Mouse (Mus musculus): Measurements from ENCODE around the gene Rmi2. TPM values are rescaled to one million over a fixed set of nuclear protein-coding genes. Genes with fewer than 3 reads are reported as not detected.

Gene Rmi2
- polyA plus RNA-seq, 1 experiment from 2014 or later: 4.2 TPM

DNA sequence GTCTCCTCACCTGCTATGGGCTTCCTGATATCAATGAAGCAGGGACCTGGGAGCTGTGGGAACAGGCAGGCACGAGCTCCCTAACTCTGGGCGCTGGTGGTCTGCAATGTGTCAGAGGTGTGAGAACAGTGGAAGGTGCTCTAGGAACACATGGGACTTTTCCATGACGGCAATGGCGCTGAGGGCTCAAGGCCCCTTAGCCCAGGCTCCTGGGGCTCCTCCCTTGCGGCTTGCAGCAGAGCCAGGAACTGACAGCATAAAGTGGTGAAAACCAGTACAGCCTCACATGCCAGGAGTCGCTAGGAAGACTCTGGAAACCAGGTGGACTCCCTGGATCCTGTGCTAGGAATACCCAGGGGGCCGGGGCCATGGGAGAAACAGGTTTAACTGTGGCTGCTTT, 75.7 kb downstream of the Rmi2 start:
- ATAC-seq (replicated peaks; ENCODE audit: low FRiP score): no peak
- Histone ChIP-seq H3K4me3 (replicated peaks) (no peak overlapping the region), H3K36me3 (no peaks in the 10 kb centered on the region), H3K27me3 (no peaks in the 10 kb centered on the region), H3K9ac (no peak overlapping the region), H3K4me2 (no peak overlapping the region), H3K4me1 (peaks cover 3% of the 10 kb centered on the region), H3K9me3 (replicated peaks) (no peaks in the 10 kb centered on the region), H3K27ac (no peak overlapping the region)
- WGBS: 79% methylated on average over 7 of the region's 7 CpGs

GRCm38 (mm10) chr16:10911061-10911460, 76.2 kb downstream of the Rmi2 start:
- Histone ChIP-seq H3K4me1 (no peaks in the 10 kb centered on the region), H3K9me3 (replicated peaks) (no peaks in the 10 kb centered on the region), H3K9ac (no peak overlapping the region), H3K27ac (no peak overlapping the region), H3K4me3 (replicated peaks) (no peak overlapping the region), H3K27me3 (no peaks in the 10 kb centered on the region), H3K4me2 (no peak overlapping the region), H3K36me3 (no peaks in the 10 kb centered on the region)
- no peak for ATAC-seq (replicated peaks; ENCODE audit: low FRiP score)
- WGBS: 92% methylated on average over 2 of the region's 2 CpGs

DNA sequence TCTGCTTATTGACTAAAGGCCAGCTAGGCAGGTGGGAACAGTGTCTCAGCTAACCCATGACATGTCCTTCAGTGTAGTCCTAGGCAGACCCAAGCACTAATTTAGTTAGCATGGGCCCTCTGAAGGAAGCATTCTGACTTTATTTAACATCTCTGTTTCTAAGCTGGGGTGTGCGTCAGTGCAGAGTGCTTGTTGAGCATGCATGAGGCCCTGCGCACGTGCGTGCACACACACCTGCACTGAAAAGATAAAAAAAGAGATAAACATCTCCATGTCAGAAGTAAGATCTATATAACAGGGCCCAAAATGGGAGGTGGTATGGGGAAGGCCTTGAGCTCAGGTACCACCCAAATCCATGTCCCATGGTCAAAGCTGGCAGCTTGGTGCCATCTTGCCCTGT, 80.2 kb downstream of the Rmi2 start:
- Histone ChIP-seq H3K36me3 (no peaks in the 10 kb centered on the region), H3K9ac (no peak overlapping the region), H3K4me1 (no peaks in the 10 kb centered on the region), H3K4me3 (replicated peaks) (no peak overlapping the region), H3K9me3 (replicated peaks) (no peaks in the 10 kb centered on the region), H3K27me3 (no peaks in the 10 kb centered on the region), H3K27ac (no peak overlapping the region), H3K4me2 (no peak overlapping the region)
- 95% methylated on average over 4 of the region's 4 CpGs for WGBS
- no peak for ATAC-seq (replicated peaks; ENCODE audit: low FRiP score)

GRCm38 (mm10) chr16:10916271-10916670, 81.4 kb downstream of the Rmi2 start:
- Histone ChIP-seq H3K4me3 (replicated peaks) (no peak overlapping the region), H3K9me3 (replicated peaks) (no peaks in the 10 kb centered on the region)
- ATAC-seq (replicated peaks; ENCODE audit: low FRiP score): no peak

GRCm38 (mm10) chr16:10919856-10920255, 85.0 kb downstream of the Rmi2 start:
- Histone ChIP-seq H3K27me3 (no peaks in the 10 kb centered on the region), H3K27ac (no peak overlapping the region), H3K4me2 (no peak overlapping the region), H3K4me1 (no peaks in the 10 kb centered on the region), H3K36me3 (no peaks in the 10 kb centered on the region), H3K9me3 (replicated peaks) (no peaks in the 10 kb centered on the region), H3K9ac (no peak overlapping the region), H3K4me3 (replicated peaks) (no peak overlapping the region)
- no peak for ATAC-seq (replicated peaks; ENCODE audit: low FRiP score)

More at GRCm38 (mm10) chr16:10916271-10916670, 81.4 kb downstream of the Rmi2 start:
- Histone ChIP-seq H3K27me3 (no peaks in the 10 kb centered on the region), H3K9ac (no peak overlapping the region), H3K4me2 (no peak overlapping the region), H3K36me3 (no peaks in the 10 kb centered on the region), H3K4me1 (no peaks in the 10 kb centered on the region), H3K27ac (no peak overlapping the region)
- 74% methylated on average over 3 of the region's 3 CpGs for WGBS

GRCm38 (mm10) chr16:10923561-10923960, 88.7 kb downstream of the Rmi2 start:
- H3K36me3 ChIP-seq: no peaks in the 10 kb centered on the region
- H3K4me2 ChIP-seq: no peak overlapping the region
- H3K4me1 ChIP-seq: no peaks in the 10 kb centered on the region
- no peak overlapping the region for H3K9ac ChIP-seq
- H3K9me3 ChIP-seq (replicated peaks): no peaks in the 10 kb centered on the region
- no peaks in the 10 kb centered on the region for H3K27me3 ChIP-seq
- ATAC-seq (replicated peaks; ENCODE audit: low FRiP score): no peak
- 69% methylated on average over 5 of the region's 5 CpGs for WGBS
- H3K27ac ChIP-seq: no peak overlapping the region
- H3K4me3 ChIP-seq (replicated peaks): no peak overlapping the region

GRCm38 (mm10) chr16:10925591-10926180, 90.8 kb downstream of the Rmi2 start:
- WGBS: 40% methylated on average over 7 of the region's 7 CpGs
- Histone ChIP-seq H3K4me1 (no peaks in the 10 kb centered on the region), H3K4me3 (replicated peaks) (no peak overlapping the region), H3K36me3 (no peaks in the 10 kb centered on the region), H3K27ac (no peak overlapping the region), H3K9me3 (replicated peaks) (no peaks in the 10 kb centered on the region), H3K9ac (no peak overlapping the region), H3K4me2 (no peak overlapping the region), H3K27me3 (no peaks in the 10 kb centered on the region)
- no peak for ATAC-seq (replicated peaks; ENCODE audit: low FRiP score)

GRCm38 (mm10) chr16:10927026-10927425, 92.2 kb downstream of the Rmi2 start:
- WGBS: 88% methylated on average over 1 of the region's 1 CpGs

GRCm38 (mm10) chr16:10933372-10933771, 98.5 kb downstream of the Rmi2 start:
- H3K27ac ChIP-seq: no peak overlapping the region
- H3K27me3 ChIP-seq: no peaks in the 10 kb centered on the region
- ATAC-seq (replicated peaks; ENCODE audit: low FRiP score): 0 out of 2 replicates have a peak, but pooled peaks have one; percentile 6
- H3K9ac ChIP-seq: no peak overlapping the region
- no peaks in the 10 kb centered on the region for H3K9me3 ChIP-seq (replicated peaks)
- peaks cover 5% of the 10 kb centered on the region; the same call in 1 of the 2 replicates for H3K4me1 ChIP-seq
- H3K4me3 ChIP-seq (replicated peaks): no peak overlapping the region
- H3K36me3 ChIP-seq: no peaks in the 10 kb centered on the region
- 84% methylated on average over 3 of the region's 3 CpGs for WGBS
- H3K4me2 ChIP-seq: no peak overlapping the region

More at GRCm38 (mm10) chr16:10927026-10927425, 92.2 kb downstream of the Rmi2 start:
- Histone ChIP-seq H3K4me1 (no peaks in the 10 kb centered on the region), H3K36me3 (no peaks in the 10 kb centered on the region), H3K27me3 (no peaks in the 10 kb centered on the region), H3K4me2 (no peak overlapping the region), H3K4me3 (replicated peaks) (no peak overlapping the region), H3K9me3 (replicated peaks) (no peaks in the 10 kb centered on the region), H3K9ac (no peak overlapping the region), H3K27ac (no peak overlapping the region)
- no peak for ATAC-seq (replicated peaks; ENCODE audit: low FRiP score)

DNA sequence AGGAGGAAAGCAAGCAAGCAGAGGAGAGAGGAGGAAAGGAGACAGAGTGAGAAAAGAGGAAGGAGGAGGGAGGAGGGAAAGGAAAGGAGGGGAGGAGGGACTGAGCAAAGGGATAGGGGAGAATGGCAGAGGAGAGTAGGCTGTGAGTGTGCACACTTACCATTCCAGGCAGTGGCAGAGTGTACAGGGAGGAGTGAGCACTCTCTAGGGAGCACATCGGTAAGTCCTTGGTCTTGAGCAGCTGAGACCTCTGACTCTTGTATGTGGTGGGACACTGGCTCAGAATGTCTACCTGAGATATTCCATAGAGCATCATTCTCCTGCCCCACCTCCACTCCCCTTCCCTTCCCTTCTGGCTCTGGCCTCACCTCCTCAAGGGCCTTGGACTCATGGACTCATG, 99.2 kb downstream of the Rmi2 start:
- WGBS: 90% methylated on average over 1 of the region's 1 CpGs
- no peak for ATAC-seq (replicated peaks; ENCODE audit: low FRiP score)
- no peaks in the 10 kb centered on the region for H3K9me3 ChIP-seq (replicated peaks)

DNA sequence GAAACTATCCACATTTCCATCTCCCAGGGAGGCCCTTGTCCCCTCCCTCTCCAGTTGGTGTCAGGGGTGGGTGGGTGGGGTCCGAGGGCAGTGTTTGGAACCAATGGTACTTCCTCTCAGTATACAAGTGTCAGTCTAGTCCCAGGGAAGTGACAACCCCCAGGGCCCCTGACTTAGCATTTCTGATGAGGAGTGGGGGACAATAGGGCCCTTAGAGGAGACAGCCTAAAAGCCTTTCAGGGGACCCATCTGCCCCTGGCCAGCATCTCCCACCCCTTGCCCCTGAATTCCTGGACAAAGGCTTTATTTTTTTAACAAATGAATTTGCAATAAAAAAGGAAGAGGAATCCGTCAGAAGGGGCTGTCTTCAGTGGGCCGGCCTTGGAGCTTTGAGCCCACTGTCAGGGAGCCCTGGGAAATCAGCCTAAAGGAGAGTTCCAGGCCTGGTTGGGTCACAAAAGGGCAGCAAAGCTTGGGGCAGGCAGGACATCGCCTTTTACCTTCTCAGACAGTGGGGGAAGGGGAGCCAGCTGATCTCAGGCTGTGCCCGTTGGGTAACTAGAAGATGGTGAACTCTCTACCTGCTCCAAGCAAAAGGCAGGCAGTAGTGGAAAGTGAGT, 102.0 kb downstream of the Rmi2 start:
- Histone ChIP-seq H3K27me3 (no peaks in the 10 kb centered on the region), H3K4me3 (replicated peaks) (no peak overlapping the region), H3K36me3 (no peaks in the 10 kb centered on the region), H3K4me1 (peaks cover 5% of the 10 kb centered on the region; the same call in 1 of the 2 replicates), H3K4me2 (no peak overlapping the region), H3K9ac (no peak overlapping the region), H3K9me3 (replicated peaks) (no peaks in the 10 kb centered on the region), H3K27ac (no peak overlapping the region)
- WGBS: 56% methylated on average over 5 of the region's 5 CpGs
- ATAC-seq (replicated peaks; ENCODE audit: low FRiP score): no peak

More for the DNA sequence above, 99.2 kb downstream of the Rmi2 start:
- Histone ChIP-seq H3K4me3 (replicated peaks) (no peak overlapping the region), H3K4me1 (peaks cover 5% of the 10 kb centered on the region; the same call in 1 of the 2 replicates), H3K4me2 (no peak overlapping the region), H3K36me3 (no peaks in the 10 kb centered on the region), H3K9ac (no peak overlapping the region), H3K27ac (no peak overlapping the region), H3K27me3 (no peaks in the 10 kb centered on the region)

- H3K9ac ChIP-seq: no peak overlapping the region
- H3K4me3 ChIP-seq (replicated peaks): no peak overlapping the region
- H3K4me2 ChIP-seq: no peak overlapping the region
- H3K27me3 ChIP-seq: no peaks in the 10 kb centered on the region
- WGBS: 83% methylated on average over 11 of the region's 11 CpGs
- ATAC-seq (replicated peaks; ENCODE audit: low FRiP score): no peak
- H3K36me3 ChIP-seq: no peaks in the 10 kb centered on the region
- H3K27ac ChIP-seq: no peak overlapping the region
- H3K4me1 ChIP-seq: peaks cover 5% of the 10 kb centered on the region; the same call in 1 of the 2 replicates
- H3K9me3 ChIP-seq (replicated peaks): no peaks in the 10 kb centered on the region
Measured at GRCm38 (mm10) chr16:10937497-10937896, 102.6 kb downstream of the Rmi2 start.

All from kidney, embryonic 15.5 days (tissue).